Mouse (Mus musculus): Measurements from ENCODE around the gene Prkce. TPM values are rescaled to one million over a fixed set of nuclear protein-coding genes. Genes with fewer than 3 reads are reported as not detected.

The Prkce gene
- polyA plus RNA-seq, 1 experiment: 3.3 TPM

- no peak overlapping the region for H3K27ac ChIP-seq (ENCODE audit: insufficient read depth, low read depth, low read length)
Measured at GRCm38 (mm10) chr17:86656369-86656768, 488.8 kb downstream of the Prkce start.

GRCm38 (mm10) chr17:86662301-86662700, 494.7 kb downstream of the Prkce start:
- no peak overlapping the region for H3K4me3 ChIP-seq (ENCODE audit: low read depth, low read length)
- WGBS: 64% methylated on average over 1 of the region's 1 CpGs

More at GRCm38 (mm10) chr17:86656369-86656768, 488.8 kb downstream of the Prkce start:
- Histone ChIP-seq H3K4me3 (ENCODE audit: low read depth, low read length) (no peak overlapping the region), H3K27me3 (ENCODE audit: control insufficient read depth, insufficient read depth, low read length) (no peaks in the 10 kb centered on the region), H3K4me1 (ENCODE audit: control insufficient read depth, insufficient read depth, insufficient read length, low read length) (no peaks in the 10 kb centered on the region), H3K36me3 (ENCODE audit: control insufficient read depth, insufficient read depth, low read length) (0 out of 2 replicates have a peak, but pooled peaks cover 2% of the 10 kb centered on the region)
- 84% methylated on average over 5 of the region's 5 CpGs for WGBS
- TF ChIP-seq CTCF (IDR thresholded peaks at IDR 0.05; ENCODE audit: extremely low read depth, insufficient read length, insufficient replicate concordance, low read depth, low read length): no peak
- no peak for TF ChIP-seq POLR2A (IDR thresholded peaks at IDR 0.05; ENCODE audit: low read depth, low read length)

GRCm38 (mm10) chr17:86663471-86663870, 495.9 kb downstream of the Prkce start:
- Histone ChIP-seq H3K4me1 (ENCODE audit: control insufficient read depth, insufficient read depth, insufficient read length, low read length) (no peaks in the 10 kb centered on the region), H3K36me3 (ENCODE audit: control insufficient read depth, insufficient read depth, low read length) (no peaks in the 10 kb centered on the region), H3K27me3 (ENCODE audit: control insufficient read depth, insufficient read depth, low read length) (no peaks in the 10 kb centered on the region), H3K4me3 (ENCODE audit: low read depth, low read length) (no peak overlapping the region), H3K27ac (ENCODE audit: insufficient read depth, low read depth, low read length) (no peak overlapping the region)
- TF ChIP-seq CTCF (IDR thresholded peaks at IDR 0.05; ENCODE audit: extremely low read depth, insufficient read length, insufficient replicate concordance, low read depth, low read length): no peak
- TF ChIP-seq POLR2A (IDR thresholded peaks at IDR 0.05; ENCODE audit: low read depth, low read length): no peak
- WGBS: 80% methylated on average over 4 of the region's 4 CpGs

More at GRCm38 (mm10) chr17:86662301-86662700, 494.7 kb downstream of the Prkce start:
- Histone ChIP-seq H3K36me3 (ENCODE audit: control insufficient read depth, insufficient read depth, low read length) (no peaks in the 10 kb centered on the region), H3K27ac (ENCODE audit: insufficient read depth, low read depth, low read length) (no peak overlapping the region), H3K27me3 (ENCODE audit: control insufficient read depth, insufficient read depth, low read length) (no peaks in the 10 kb centered on the region), H3K4me1 (ENCODE audit: control insufficient read depth, insufficient read depth, insufficient read length, low read length) (no peaks in the 10 kb centered on the region)
- no peak for TF ChIP-seq CTCF (IDR thresholded peaks at IDR 0.05; ENCODE audit: extremely low read depth, insufficient read length, insufficient replicate concordance, low read depth, low read length)
- TF ChIP-seq POLR2A (IDR thresholded peaks at IDR 0.05; ENCODE audit: low read depth, low read length): no peak

GRCm38 (mm10) chr17:86667836-86668600, 500.4 kb downstream of the Prkce start:
- 76% methylated on average over 8 of the region's 8 CpGs for WGBS
- TF ChIP-seq CTCF (IDR thresholded peaks at IDR 0.05; ENCODE audit: extremely low read depth, insufficient read length, insufficient replicate concordance, low read depth, low read length): no peak
- TF ChIP-seq POLR2A (IDR thresholded peaks at IDR 0.05; ENCODE audit: low read depth, low read length): no peak
- Histone ChIP-seq H3K4me3 (ENCODE audit: low read depth, low read length) (no peak overlapping the region), H3K4me1 (ENCODE audit: control insufficient read depth, insufficient read depth, insufficient read length, low read length) (no peaks in the 10 kb centered on the region), H3K27me3 (ENCODE audit: control insufficient read depth, insufficient read depth, low read length) (no peaks in the 10 kb centered on the region), H3K36me3 (ENCODE audit: control insufficient read depth, insufficient read depth, low read length) (no peaks in the 10 kb centered on the region), H3K27ac (ENCODE audit: insufficient read depth, low read depth, low read length) (no peak overlapping the region)

GRCm38 (mm10) chr17:86669641-86670373, 502.2 kb downstream of the Prkce start:
- H3K4me3 ChIP-seq (ENCODE audit: low read depth, low read length): no peak overlapping the region
- H3K4me1 ChIP-seq (ENCODE audit: control insufficient read depth, insufficient read depth, insufficient read length, low read length): no peaks in the 10 kb centered on the region
- no peaks in the 10 kb centered on the region for H3K27me3 ChIP-seq (ENCODE audit: control insufficient read depth, insufficient read depth, low read length)
- H3K27ac ChIP-seq (ENCODE audit: insufficient read depth, low read depth, low read length): no peak overlapping the region
- 84% methylated on average over 13 of the region's 13 CpGs for WGBS
- H3K36me3 ChIP-seq (ENCODE audit: control insufficient read depth, insufficient read depth, low read length): no peaks in the 10 kb centered on the region
- TF ChIP-seq CTCF (IDR thresholded peaks at IDR 0.05; ENCODE audit: extremely low read depth, insufficient read length, insufficient replicate concordance, low read depth, low read length) (no peak), POLR2A (IDR thresholded peaks at IDR 0.05; ENCODE audit: low read depth, low read length) (no peak)

- no peaks in the 10 kb centered on the region for H3K36me3 ChIP-seq (ENCODE audit: control insufficient read depth, insufficient read depth, low read length)
- TF ChIP-seq CTCF (IDR thresholded peaks at IDR 0.05; ENCODE audit: extremely low read depth, insufficient read length, insufficient replicate concordance, low read depth, low read length): no peak
- no peak for TF ChIP-seq POLR2A (IDR thresholded peaks at IDR 0.05; ENCODE audit: low read depth, low read length)
- H3K27ac ChIP-seq (ENCODE audit: insufficient read depth, low read depth, low read length): no peak overlapping the region
- H3K4me1 ChIP-seq (ENCODE audit: control insufficient read depth, insufficient read depth, insufficient read length, low read length): no peaks in the 10 kb centered on the region
- H3K4me3 ChIP-seq (ENCODE audit: low read depth, low read length): no peak overlapping the region
- 40% methylated on average over 7 of the region's 7 CpGs for WGBS
- H3K27me3 ChIP-seq (ENCODE audit: control insufficient read depth, insufficient read depth, low read length): no peaks in the 10 kb centered on the region
Measured at GRCm38 (mm10) chr17:86670731-86671130, 503.1 kb downstream of the Prkce start.

- H3K36me3 ChIP-seq (ENCODE audit: control insufficient read depth, insufficient read depth, low read length): no peaks in the 10 kb centered on the region
Measured at GRCm38 (mm10) chr17:86674971-86675370, 507.4 kb downstream of the Prkce start.

More at GRCm38 (mm10) chr17:86674971-86675370, 507.4 kb downstream of the Prkce start:
- WGBS: 84% methylated on average over 2 of the region's 2 CpGs
- no peak overlapping the region for H3K4me3 ChIP-seq (ENCODE audit: low read depth, low read length)
- H3K27ac ChIP-seq (ENCODE audit: insufficient read depth, low read depth, low read length): no peak overlapping the region
- H3K4me1 ChIP-seq (ENCODE audit: control insufficient read depth, insufficient read depth, insufficient read length, low read length): no peaks in the 10 kb centered on the region
- TF ChIP-seq POLR2A (IDR thresholded peaks at IDR 0.05; ENCODE audit: low read depth, low read length) (no peak), CTCF (IDR thresholded peaks at IDR 0.05; ENCODE audit: extremely low read depth, insufficient read length, insufficient replicate concordance, low read depth, low read length) (no peak)
- no peaks in the 10 kb centered on the region for H3K27me3 ChIP-seq (ENCODE audit: control insufficient read depth, insufficient read depth, low read length)

All from small intestine, adult 2 months (tissue).